Mouse (Mus musculus) lung, embryonic 14.5 days (tissue): ENCODE measurements around the gene Terb1. TPM values are rescaled to one million over a fixed set of nuclear protein-coding genes. Genes with fewer than 3 reads are reported as not detected.

Source experiments
- ATAC-seq: fragments of 200-750 bp; cut with Nextera tagmentation; 2 replicates; pipeline ENCODE4 v1.8.0; 2017; ENCODE audit warnings: mild to moderate bottlenecking, moderate TSS enrichment, moderate library complexity; ENCODE audit not compliant: insufficient read depth
- DNase-seq: peaks from one replicate; pipeline ENCODE4 v3.0.0-alpha.2; 2015
- H3K27ac ChIP-seq: fragments of 300-500 bp; sonication (generic); 2 replicates; pipeline ENCODE4 v1.5.1; 2014; ENCODE audit warnings: low read depth, mild to moderate bottlenecking, moderate library complexity
- H3K27me3 ChIP-seq: fragments of 300-500 bp; sonication (generic); 2 replicates; pipeline ENCODE4 v1.6.1; 2014; ENCODE audit warnings: low read length, control low read depth; ENCODE audit not compliant: insufficient read depth
- H3K36me3 ChIP-seq: fragments of 300-500 bp; sonication (generic); 2 replicates; pipeline ENCODE4 v1.6.1; 2014; ENCODE audit warnings: control low read depth; ENCODE audit not compliant: insufficient read depth
- H3K4me1 ChIP-seq: fragments of 300-500 bp; sonication (generic); 2 replicates; pipeline ENCODE4 v1.6.1; 2014; ENCODE audit warnings: antibody characterized with exemption, control low read depth; ENCODE audit not compliant: insufficient read depth
- H3K4me2 ChIP-seq: fragments of 300-500 bp; sonication (generic); 2 replicates; pipeline ENCODE4 v1.6.1; 2014; ENCODE audit warnings: mild to moderate bottlenecking
- H3K4me3 ChIP-seq: fragments of 300-500 bp; sonication (generic); 2 replicates; pipeline ENCODE4 v1.5.1; 2014; ENCODE audit warnings: low read depth, low read length
- H3K9ac ChIP-seq: fragments of 300-500 bp; sonication (generic); 2 replicates; pipeline ENCODE4 v1.6.1; 2014
- H3K9me3 ChIP-seq: fragments of 300-500 bp; sonication (generic); 2 replicates; pipeline ENCODE4 v1.6.1; 2016; ENCODE audit warnings: low read depth, low read length, control low read depth
- CTCF ChIP-seq: IDR thresholded peaks from 2 replicates; pipeline ENCODE4 v1.5.1; 2016; ENCODE audit warnings: antibody characterized with exemption, low read depth
- WGBS: fragments of 180-500 bp; shearing (Covaris S2); extraction: QIAGEN DNeasy Blood & Tissue Kit; methylation state at CpG from one replicate; pipeline ENCODE4 v1.1.7; 2014; 5-methylcytosine and 5-hydroxymethylcytosine counted together
- polyA plus RNA-seq: library from polyadenylated mRNA; unstranded; fragments of >200 nt; fragmentation: Nextera tagmentation; extraction: Ambion mirVana; gene quantifications from 2 replicates; pipeline ENCODE4 v1.2.1, GENCODE M21; 2014

The Terb1 gene
- polyA plus RNA-seq, 1 experiment from 2014 or later = 0.14 TPM

DNA sequence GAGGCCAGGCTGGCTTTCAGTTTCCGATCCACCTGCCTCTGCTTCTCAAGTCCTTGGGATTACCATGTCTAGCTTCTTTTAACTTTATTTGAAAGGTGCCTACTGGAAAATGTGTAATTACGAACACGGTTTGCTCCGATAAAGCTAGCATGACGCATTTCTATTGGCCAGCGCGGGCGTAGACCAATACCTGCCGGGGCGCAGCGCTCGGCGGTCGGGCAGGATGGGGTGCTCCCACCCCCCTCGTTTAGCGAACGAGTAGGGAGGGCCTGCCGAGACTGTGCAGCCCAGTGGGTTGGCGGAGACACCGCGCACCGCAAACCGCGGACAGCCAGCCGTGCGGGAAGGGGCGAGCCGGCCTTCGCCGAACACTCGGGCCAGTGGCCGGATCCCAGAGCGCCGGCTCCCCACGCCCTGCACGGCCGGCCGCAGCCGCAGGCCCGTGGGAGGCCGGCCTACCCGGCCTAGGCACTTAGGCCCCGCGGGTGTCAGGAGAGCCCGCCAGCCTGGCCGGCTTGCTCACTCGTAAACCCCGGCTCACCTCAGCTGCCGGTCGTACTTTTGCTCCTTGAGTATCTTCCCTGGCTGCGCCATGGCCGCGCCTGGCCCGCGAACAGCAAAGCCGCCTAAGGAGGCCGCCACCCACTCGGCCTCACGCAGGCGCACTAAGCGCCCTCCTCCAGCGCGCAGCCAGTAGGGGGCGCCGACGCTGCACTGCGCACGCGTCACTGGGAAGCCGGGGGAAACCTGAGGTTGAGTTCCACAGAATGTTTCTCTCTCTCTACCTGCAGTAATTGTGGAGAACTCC, 24.5 kb upstream of the Terb1 start, which contains the start of the genes Nae1 and Car7:
Nae1 (minus strand) TSS at position 667 of the 808 bp plus-strand sequence.
Car7 (plus strand) TSS at position 719 of the 808 bp plus-strand sequence.
- Histone ChIP-seq H3K4me1 (peaks cover 10% of the 10 kb centered on the region; the same call in 1 of the 2 replicates), H3K4me3 (peak within 1 kb of the TSS; percentile 86), H3K36me3 (peaks cover 8% of the 10 kb centered on the region; the same call in 1 of the 2 replicates), H3K9me3 (no peaks in the 10 kb centered on the region), H3K9ac (peak within 1 kb of the TSS; percentile 88), H3K4me2 (peak within 1 kb of the TSS; percentile 72), H3K27ac (peak within 1 kb of the TSS; percentile 75), H3K27me3 (peaks cover 6% of the 10 kb centered on the region)
- peak; percentile 96 for ATAC-seq
- under 1% methylated on average over 70 of the region's 70 CpGs for WGBS
- DNase-seq = peak; percentile 97
- TF ChIP-seq CTCF = peak; percentile 95

DNA sequence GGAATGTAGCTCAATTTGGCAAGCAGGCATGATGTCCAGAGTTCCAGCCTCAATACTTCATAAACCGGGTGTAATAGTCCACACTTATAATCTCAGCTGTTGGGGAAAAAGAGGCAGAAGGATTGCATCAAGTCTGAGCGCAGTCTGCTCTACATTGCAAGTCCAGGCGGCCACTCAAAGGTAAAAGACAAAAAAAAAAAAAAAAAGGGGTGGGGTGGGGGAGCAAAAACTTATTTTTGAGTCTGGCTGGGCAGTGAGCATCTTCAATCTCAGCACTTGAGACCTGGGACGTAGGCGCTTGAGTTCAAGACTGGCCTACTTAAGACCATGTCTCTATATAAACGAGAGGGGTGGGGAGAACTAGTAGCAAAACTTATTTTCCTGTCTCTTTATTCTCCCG, 23.8 kb upstream of the Terb1 start:
- DNase-seq = no peak
- no peaks in the 10 kb centered on the region for H3K9me3 ChIP-seq
- peak; percentile 15; the same call in 1 of the 2 replicates for ATAC-seq
- H3K27ac ChIP-seq = no peak overlapping the region
- no peak for TF ChIP-seq CTCF
- WGBS = 20% methylated on average over 7 of the region's 7 CpGs
- H3K9ac ChIP-seq = peak overlapping the region; percentile 88
- H3K36me3 ChIP-seq = peaks cover 9% of the 10 kb centered on the region; the same call in 1 of the 2 replicates
- H3K27me3 ChIP-seq = peaks cover under 1% of the 10 kb centered on the region; the same call in 1 of the 2 replicates
- H3K4me1 ChIP-seq = peaks cover 10% of the 10 kb centered on the region; the same call in 1 of the 2 replicates
- peak overlapping the region; percentile 86 for H3K4me3 ChIP-seq
- H3K4me2 ChIP-seq = peak overlapping the region; percentile 72

DNA sequence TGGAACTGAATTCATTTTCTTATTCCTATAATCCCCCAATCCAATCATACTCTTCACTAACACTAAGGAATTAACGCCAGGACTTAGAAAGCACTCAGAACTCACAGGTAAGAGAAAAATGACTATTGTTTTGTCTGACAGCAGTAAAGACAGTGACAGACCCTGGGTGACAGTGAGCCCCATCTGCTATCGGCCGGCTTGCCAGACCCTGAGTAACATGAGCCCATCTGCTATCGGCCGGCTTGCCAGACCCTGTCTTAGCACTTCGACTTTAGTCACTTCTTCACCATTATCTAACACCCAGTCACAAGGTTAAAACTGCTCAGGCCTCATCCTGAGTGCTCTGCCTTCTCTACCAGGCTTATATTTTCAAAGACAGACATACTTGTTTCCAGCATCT, 20.0 kb upstream of the Terb1 start:
- H3K27ac ChIP-seq = no peak overlapping the region
- H3K36me3 ChIP-seq = peaks cover 36% of the 10 kb centered on the region
- peaks cover 10% of the 10 kb centered on the region; the same call in 1 of the 2 replicates for H3K4me1 ChIP-seq
- H3K4me2 ChIP-seq = no peak overlapping the region
- 90% methylated on average over 6 of the region's 6 CpGs for WGBS
- ATAC-seq = no peak
- TF ChIP-seq CTCF = no peak
- no peak overlapping the region for H3K9ac ChIP-seq
- no peaks in the 10 kb centered on the region for H3K27me3 ChIP-seq
- no peak overlapping the region for H3K4me3 ChIP-seq
- no peaks in the 10 kb centered on the region for H3K9me3 ChIP-seq
- DNase-seq = no peak

DNA sequence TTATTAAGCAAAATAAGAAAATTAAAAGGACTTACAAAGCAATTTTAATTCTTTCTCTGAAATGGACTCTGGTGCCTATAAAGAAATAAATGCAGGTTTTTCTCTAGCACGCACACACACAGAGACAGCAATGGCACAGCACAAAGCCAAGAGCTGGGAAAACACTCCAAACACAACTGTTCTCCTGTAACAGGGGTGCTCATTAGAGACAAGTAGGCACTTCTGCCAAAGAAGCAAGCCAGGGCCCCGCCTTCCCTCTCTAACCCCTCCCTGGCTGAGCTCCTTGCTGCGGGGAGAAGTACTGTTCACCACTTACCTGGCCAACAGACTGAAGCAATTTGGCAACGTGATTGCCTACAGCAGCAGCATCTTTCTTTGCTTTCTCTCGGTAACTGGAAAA, 8.2 kb upstream of the Terb1 start:
- DNase-seq (no peak), ATAC-seq (no peak)
- H3K4me3 ChIP-seq = no peak overlapping the region
- H3K36me3 ChIP-seq = peaks cover 75% of the 10 kb centered on the region
- H3K4me2 ChIP-seq = no peak overlapping the region
- 70% methylated on average over 5 of the region's 5 CpGs for WGBS
- no peaks in the 10 kb centered on the region for H3K27me3 ChIP-seq
- H3K9me3 ChIP-seq = no peaks in the 10 kb centered on the region
- no peak overlapping the region for H3K9ac ChIP-seq
- no peak overlapping the region for H3K27ac ChIP-seq
- no peaks in the 10 kb centered on the region for H3K4me1 ChIP-seq
- no peak for TF ChIP-seq CTCF

DNA sequence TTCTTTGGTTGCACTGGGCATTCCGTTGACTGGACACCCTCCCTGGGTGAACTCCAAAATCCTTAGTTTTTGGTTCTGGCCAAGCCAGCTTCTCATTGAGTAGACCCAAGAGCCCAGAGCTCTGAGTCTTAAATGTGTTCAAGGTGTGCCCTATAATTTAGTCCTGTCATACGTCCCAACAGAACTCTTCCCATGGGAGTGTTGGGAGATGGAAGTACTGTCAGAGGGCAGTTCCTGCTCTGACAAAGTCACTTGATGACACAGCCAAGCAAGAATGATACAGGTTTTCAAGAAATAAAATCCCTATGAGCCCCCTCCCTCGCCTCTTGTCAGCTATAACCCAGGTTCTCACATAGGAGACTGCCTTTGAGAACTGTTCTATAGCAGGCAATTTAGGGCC, 424 bp upstream of the Terb1 start:
- Histone ChIP-seq H3K27ac (no peak overlapping the region), H3K27me3 (no peaks in the 10 kb centered on the region), H3K4me1 (no peaks in the 10 kb centered on the region), H3K9ac (no peak overlapping the region), H3K4me2 (peak overlapping the region; percentile 100), H3K4me3 (no peak overlapping the region), H3K36me3 (peaks cover 32% of the 10 kb centered on the region), H3K9me3 (no peaks in the 10 kb centered on the region)
- DNase-seq = no peak
- no peak for TF ChIP-seq CTCF
- WGBS = 77% methylated on average over 3 of the region's 3 CpGs
- peak; percentile 16; the same call in 1 of the 2 replicates for ATAC-seq

DNA sequence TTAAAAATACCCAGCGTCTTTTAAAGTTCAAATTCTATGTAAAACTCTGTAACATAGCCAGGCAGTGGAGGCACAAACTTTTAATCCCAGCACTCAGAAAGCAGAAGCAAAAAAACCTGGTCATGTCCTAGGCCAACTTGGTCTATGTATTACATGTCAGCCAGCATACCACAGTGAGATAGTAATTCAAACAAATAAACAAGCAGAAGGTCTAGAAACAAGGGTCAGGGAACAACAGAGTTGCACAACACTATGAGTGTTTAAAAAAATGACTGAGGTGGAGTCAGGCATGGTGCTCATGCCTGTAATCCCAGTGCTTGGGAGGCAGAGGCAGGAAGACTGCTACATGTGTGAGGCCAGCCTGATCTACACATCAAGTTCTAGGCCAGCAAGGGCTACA, 30.6 kb downstream of the Terb1 start:
- Histone ChIP-seq H3K36me3 (no peaks in the 10 kb centered on the region), H3K4me2 (no peak overlapping the region), H3K27me3 (no peaks in the 10 kb centered on the region), H3K4me1 (no peaks in the 10 kb centered on the region), H3K4me3 (no peak overlapping the region), H3K27ac (no peak overlapping the region), H3K9ac (no peak overlapping the region), H3K9me3 (no peaks in the 10 kb centered on the region)
- TF ChIP-seq CTCF = no peak
- 60% methylated on average over 1 of the region's 1 CpGs for WGBS
- ATAC-seq (no peak), DNase-seq (no peak)

DNA sequence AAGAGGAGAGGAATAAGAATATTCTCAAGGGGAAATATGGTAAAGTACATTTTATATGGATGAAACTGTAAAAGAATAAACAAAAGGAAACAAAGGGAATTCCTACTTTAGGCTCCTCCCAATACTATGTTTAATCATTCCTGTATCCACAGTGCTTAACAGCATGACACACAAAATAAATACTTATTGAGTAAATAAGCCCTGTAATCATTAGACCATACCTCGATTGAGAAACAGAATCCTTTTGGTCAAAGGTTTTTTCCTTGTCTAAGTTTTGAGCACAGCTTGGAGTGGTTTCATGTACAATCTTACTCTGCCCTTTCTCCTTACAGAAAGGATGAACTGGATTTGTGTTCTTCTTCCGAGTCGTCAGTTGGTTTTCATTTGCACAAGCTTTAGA, 37.2 kb downstream of the Terb1 start:
- no peaks in the 10 kb centered on the region for H3K36me3 ChIP-seq
- no peaks in the 10 kb centered on the region for H3K4me1 ChIP-seq
- 52% methylated on average over 3 of the region's 3 CpGs for WGBS
- TF ChIP-seq CTCF = no peak
- H3K27ac ChIP-seq = no peak overlapping the region
- DNase-seq (no peak), ATAC-seq (no peak)
- no peak overlapping the region for H3K4me3 ChIP-seq
- no peak overlapping the region for H3K9ac ChIP-seq
- H3K27me3 ChIP-seq = no peaks in the 10 kb centered on the region
- H3K9me3 ChIP-seq = no peaks in the 10 kb centered on the region
- H3K4me2 ChIP-seq = no peak overlapping the region
